Mouse (Mus musculus) stomach, postnatal 0 days (tissue): ENCODE data around the gene Ptgis. TPM values are rescaled to one million over a fixed set of nuclear protein-coding genes. Genes with fewer than 3 reads are reported as not detected.
"Not testable (repeated sequence)": the region's sequence is repeated elsewhere in the genome, so short reads cannot be mapped to it uniquely, and the experiment has no call there.

Source experiments
- ATAC-seq: fragments of 200-750 bp; cut with Nextera tagmentation; 2 replicates; pipeline ENCODE4 v1.8.0; 2017; ENCODE audit not compliant: low FRiP score, low TSS enrichment
- DNase-seq: peaks from one replicate; pipeline ENCODE4 v3.0.0-alpha.2; 2016; ENCODE audit warnings: low spot score
- H3K27ac ChIP-seq: fragments of 300-500 bp; sonication (generic); replicated peaks from 2 replicates; pipeline ENCODE4 v1.5.1; 2014; ENCODE audit warnings: mild to moderate bottlenecking, control low read depth
- H3K27me3 ChIP-seq: fragments of 300-500 bp; sonication (generic); 2 replicates; pipeline ENCODE4 v1.6.1; 2014; ENCODE audit warnings: low read length; ENCODE audit not compliant: control insufficient read depth, insufficient read depth
- H3K36me3 ChIP-seq: fragments of 300-500 bp; sonication (generic); 2 replicates; pipeline ENCODE4 v1.6.1; 2014; ENCODE audit warnings: low read length, mixed read lengths; ENCODE audit not compliant: control insufficient read depth, insufficient read depth
- H3K4me1 ChIP-seq: fragments of 300-500 bp; sonication (generic); replicated peaks from 2 replicates; pipeline ENCODE4 v1.6.1; 2014; ENCODE audit warnings: antibody characterized with exemption; ENCODE audit not compliant: control insufficient read depth, insufficient read depth
- H3K4me2 ChIP-seq: fragments of 300-500 bp; sonication (generic); replicated peaks from 2 replicates; pipeline ENCODE4 v1.6.1; 2014; ENCODE audit warnings: low read depth, mild to moderate bottlenecking, control low read depth, moderate library complexity
- H3K4me3 ChIP-seq: fragments of 300-500 bp; sonication (generic); 2 replicates; pipeline ENCODE4 v1.5.1; 2014; ENCODE audit warnings: low read depth, low read length, control low read depth
- H3K9ac ChIP-seq: fragments of 300-500 bp; sonication (generic); 2 replicates; pipeline ENCODE4 v1.6.1; 2014; ENCODE audit warnings: mild to moderate bottlenecking, low read length, control low read depth, mixed read lengths
- H3K9me3 ChIP-seq: fragments of 300-500 bp; sonication (generic); 2 replicates; pipeline ENCODE4 v1.6.1; 2016; ENCODE audit warnings: low read length; ENCODE audit not compliant: control insufficient read depth
- CTCF ChIP-seq: IDR thresholded peaks from 2 replicates; pipeline ENCODE4 v1.5.1; 2016; ENCODE audit warnings: antibody characterized with exemption, low read depth, mild to moderate bottlenecking, moderate library complexity
- EP300 ChIP-seq: optimal IDR thresholded peaks from 2 replicates; pipeline ENCODE3; 2016; ENCODE audit warnings: antibody characterized with exemption
- WGBS: fragments of 180-500 bp; shearing (Covaris S2); extraction: QIAGEN DNeasy Blood & Tissue Kit; methylation state at CpG from one replicate; pipeline ENCODE4 v1.1.7; 2014; 5-methylcytosine and 5-hydroxymethylcytosine counted together
- polyA plus RNA-seq: library from polyadenylated mRNA; unstranded; fragments of >200 nt; fragmentation: Nextera tagmentation; extraction: Ambion mirVana; gene quantifications from 2 replicates; pipeline ENCODE4 v1.2.1, GENCODE M21; 2015

Ptgis gene
- polyA plus RNA-seq, 1 experiment from 2014 or later = 26.7 TPM

DNA sequence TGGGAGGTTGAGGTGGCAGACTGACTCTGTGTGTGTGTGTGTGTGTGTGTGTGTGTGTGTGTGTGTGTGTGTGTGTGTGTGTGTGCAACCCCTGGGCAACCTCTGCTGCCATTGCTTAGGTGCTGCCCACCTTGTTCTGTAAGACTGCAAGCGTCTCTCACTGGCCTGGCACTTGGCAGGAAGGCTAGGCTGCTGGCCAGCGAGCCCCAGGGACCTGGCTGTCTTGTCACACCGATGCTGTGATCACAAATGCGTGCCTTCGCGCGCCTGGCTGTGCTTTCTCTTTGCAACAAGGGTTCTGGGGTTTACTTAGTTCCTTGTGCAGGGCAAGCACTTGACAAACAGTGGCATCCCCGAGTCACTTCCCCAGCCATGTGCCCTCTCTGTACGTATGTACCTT lies 30.5 kb downstream of the Ptgis start:
- Histone ChIP-seq H3K27me3 (no peaks in the 10 kb centered on the region), H3K9me3 (no peaks in the 10 kb centered on the region), H3K4me3 (no peak overlapping the region), H3K36me3 (no peaks in the 10 kb centered on the region), H3K27ac (no peak overlapping the region), H3K4me2 (no peak overlapping the region), H3K4me1 (no peaks in the 10 kb centered on the region), H3K9ac (no peak overlapping the region)
- TF ChIP-seq CTCF (no peak), EP300 (no peak)
- WGBS = 59% methylated on average over 9 of the region's 9 CpGs
- no peak for ATAC-seq
- DNase-seq = no peak

DNA sequence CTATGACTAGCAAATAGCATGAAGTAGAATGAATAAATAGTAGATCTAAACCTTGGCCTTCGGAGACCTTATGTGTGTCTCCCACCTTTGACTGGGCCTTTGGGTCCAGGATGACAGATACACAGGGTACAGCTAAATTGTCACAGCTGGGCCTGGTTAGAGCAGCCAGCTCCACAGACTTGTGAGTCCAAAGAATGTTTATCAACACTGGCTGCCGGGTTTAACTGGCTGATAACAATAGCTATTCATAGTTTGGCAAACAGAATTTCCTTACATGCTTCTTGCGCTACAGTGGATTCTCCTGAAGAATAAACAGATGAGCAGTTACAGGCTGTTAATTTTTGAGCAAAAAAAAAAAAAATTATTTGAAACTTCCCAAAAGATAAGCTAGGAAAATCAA lies 31.4 kb downstream of the Ptgis start:
- TF ChIP-seq CTCF (no peak), EP300 (no peak)
- H3K9ac ChIP-seq = no peak overlapping the region
- DNase-seq (no peak), ATAC-seq (no peak)
- no peaks in the 10 kb centered on the region for H3K27me3 ChIP-seq
- no peaks in the 10 kb centered on the region for H3K36me3 ChIP-seq
- 51% methylated on average over 3 of the region's 3 CpGs for WGBS
- no peak overlapping the region for H3K27ac ChIP-seq
- no peak overlapping the region for H3K4me3 ChIP-seq
- H3K4me2 ChIP-seq = no peak overlapping the region
- no peaks in the 10 kb centered on the region for H3K9me3 ChIP-seq
- H3K4me1 ChIP-seq = no peaks in the 10 kb centered on the region

DNA sequence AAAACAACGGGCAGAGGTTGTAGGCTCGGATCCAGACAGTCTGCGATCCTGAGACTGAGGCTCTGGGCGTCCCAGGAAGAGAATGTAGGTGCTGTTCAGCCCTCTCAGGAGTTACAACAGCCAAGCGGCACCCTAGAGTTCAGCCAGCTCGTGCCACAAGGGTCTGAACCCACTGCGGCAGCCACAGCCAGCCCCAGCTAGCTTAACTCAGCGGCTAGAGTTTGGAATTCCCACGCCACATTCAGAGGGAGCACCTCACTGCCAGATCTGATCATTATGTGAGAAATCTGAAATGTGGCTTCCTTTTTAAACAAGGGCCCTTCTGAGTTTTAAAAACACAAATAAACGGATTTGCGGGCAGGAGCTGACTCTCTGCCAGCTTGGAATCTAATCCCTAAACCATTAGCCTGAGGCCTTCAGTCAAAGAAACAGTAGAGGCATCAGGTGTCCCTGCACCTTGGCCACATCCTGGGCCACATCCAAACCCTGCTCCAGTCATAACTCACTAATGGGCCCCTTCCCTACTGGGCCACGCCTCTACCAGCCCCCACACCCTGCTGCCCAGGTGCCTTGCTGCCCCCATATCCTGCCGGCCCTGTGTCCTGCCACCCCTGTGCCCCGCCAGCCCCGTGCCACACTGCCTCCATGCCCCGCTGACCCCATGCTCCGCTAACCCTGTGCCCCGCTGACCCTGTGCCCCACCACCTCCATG lies 34.3 kb downstream of the Ptgis start:
- no peak overlapping the region for H3K4me2 ChIP-seq
- no peak overlapping the region for H3K9ac ChIP-seq
- H3K9me3 ChIP-seq = no peaks in the 10 kb centered on the region
- no peak overlapping the region for H3K27ac ChIP-seq
- no peaks in the 10 kb centered on the region for H3K27me3 ChIP-seq
- no peak for TF ChIP-seq CTCF
- no peak for TF ChIP-seq EP300
- ATAC-seq = no peak
- H3K36me3 ChIP-seq = no peaks in the 10 kb centered on the region
- no peak for DNase-seq
- H3K4me1 ChIP-seq = no peaks in the 10 kb centered on the region
- WGBS = 85% methylated on average over 18 of the region's 18 CpGs
- H3K4me3 ChIP-seq = no peak overlapping the region

DNA sequence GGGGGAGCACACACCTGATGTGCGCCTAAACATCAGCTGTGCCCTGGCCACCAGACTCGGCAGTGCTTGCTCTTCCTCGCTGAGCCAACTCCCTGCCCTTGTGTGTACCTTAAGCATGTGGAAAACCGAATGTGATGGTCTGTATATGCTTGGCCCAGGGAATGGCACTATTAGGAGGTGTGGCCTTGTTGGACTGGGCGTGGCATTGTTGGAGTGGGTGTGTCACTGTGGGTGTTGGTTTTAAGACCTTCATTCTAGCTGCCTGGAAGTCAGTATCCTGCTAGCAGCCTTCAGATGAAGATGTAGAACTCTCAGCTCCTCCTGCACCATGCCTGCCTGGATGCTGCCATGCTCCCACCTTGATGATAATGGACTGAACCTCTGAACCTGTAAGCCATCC lies 35.7 kb downstream of the Ptgis start:
- H3K9me3 ChIP-seq, H3K4me2 ChIP-seq, H3K4me3 ChIP-seq, H3K27ac ChIP-seq, H3K36me3 ChIP-seq, H3K27me3 ChIP-seq, ATAC-seq, H3K4me1 ChIP-seq, DNase-seq, H3K9ac ChIP-seq: not testable (repeated sequence)
- WGBS = 74% methylated on average over 5 of the region's 5 CpGs

DNA sequence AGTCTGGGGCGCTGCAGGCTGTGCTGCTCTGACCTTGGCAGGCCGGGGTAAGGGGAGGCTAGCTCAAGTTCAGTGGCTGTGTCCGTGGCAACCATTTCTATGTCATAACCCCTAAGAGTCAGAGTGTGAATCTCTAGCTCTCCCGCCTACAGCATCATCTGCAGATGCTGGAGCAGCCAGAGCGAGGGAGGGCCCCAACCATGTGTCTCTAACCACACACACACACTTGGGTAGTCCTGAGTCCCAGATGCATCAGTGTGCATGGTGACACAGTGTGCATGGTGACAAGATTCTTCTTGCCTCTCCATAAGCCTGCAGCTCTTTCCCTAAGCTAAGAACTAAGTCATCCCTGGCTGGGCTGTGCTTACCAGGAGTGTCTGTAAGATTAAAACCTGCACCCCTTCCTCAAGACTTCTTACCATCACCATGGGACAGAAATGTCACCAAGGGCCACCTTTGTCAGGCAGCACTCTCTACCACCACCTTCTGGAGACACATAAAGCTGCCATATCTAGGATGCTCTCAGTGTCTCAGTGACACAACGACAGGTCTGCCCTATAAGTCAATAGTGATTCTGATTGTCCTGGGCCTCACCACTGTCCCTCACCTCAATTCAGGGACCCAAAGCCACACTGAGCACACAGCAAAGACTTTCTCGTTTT lies 36.8 kb downstream of the Ptgis start:
- Histone ChIP-seq H3K9me3 (no peaks in the 10 kb centered on the region), H3K27ac (no peak overlapping the region), H3K27me3 (no peaks in the 10 kb centered on the region), H3K36me3 (no peaks in the 10 kb centered on the region), H3K9ac (no peak overlapping the region), H3K4me3 (no peak overlapping the region), H3K4me2 (no peak overlapping the region), H3K4me1 (no peaks in the 10 kb centered on the region)
- WGBS = 74% methylated on average over 7 of the region's 7 CpGs
- TF ChIP-seq CTCF (peak; percentile 67), EP300 (no peak)
- DNase-seq (no peak), ATAC-seq (no peak)

DNA sequence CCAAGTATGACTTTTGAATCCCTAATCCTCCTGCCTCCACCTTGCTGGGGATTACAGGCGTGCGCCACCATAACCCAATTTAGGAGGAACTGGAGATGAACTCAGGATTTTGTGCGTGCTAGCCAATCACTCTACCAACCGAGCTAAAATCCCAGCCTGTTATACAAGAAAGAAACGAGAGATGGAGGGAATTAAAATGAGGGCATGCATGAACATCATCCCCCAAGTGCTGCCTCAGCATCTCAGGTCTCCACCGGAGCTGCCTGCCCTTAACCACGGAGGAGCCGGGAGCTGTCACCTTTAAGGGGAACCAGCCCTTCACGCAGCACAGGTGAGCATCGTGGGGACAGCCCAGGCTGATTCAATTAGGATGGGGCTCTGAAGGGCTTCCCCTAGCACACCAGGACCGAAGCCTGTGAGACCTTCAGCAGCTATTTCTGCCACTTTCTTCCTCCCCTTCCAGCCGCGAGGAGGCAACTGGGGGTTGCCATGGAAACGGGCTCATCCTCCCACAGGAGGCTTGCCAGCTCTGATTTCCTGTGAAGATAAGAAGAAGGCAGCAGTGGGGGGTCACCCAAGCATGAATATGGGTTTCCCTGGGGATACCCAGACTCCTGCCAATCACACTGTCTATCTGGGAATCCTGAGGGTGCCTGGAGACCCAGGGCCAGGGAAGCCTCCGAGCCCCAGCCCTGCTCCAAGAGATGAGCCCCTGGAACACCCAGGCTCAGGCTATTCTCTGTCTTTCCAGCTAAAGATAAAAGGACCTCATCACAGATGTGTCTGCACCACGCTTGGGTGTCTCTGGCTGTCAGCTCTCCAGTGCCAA lies 38.7 kb downstream of the Ptgis start:
- WGBS = 61% methylated on average over 15 of the region's 16 CpGs
- no peak for DNase-seq
- Histone ChIP-seq H3K27ac (no peak overlapping the region), H3K36me3 (no peaks in the 10 kb centered on the region), H3K4me2 (no peak overlapping the region), H3K4me3 (no peak overlapping the region), H3K27me3 (no peaks in the 10 kb centered on the region), H3K9me3 (no peaks in the 10 kb centered on the region), H3K4me1 (no peaks in the 10 kb centered on the region), H3K9ac (no peak overlapping the region)
- ATAC-seq = no peak
- TF ChIP-seq CTCF (no peak), EP300 (no peak)
